Mouse (Mus musculus): ENCODE measurements around the gene Abcf1.
A peak's percentile ranks its signal among the peaks of the same experiment; 100 is the strongest.

The Abcf1 gene

DNA sequence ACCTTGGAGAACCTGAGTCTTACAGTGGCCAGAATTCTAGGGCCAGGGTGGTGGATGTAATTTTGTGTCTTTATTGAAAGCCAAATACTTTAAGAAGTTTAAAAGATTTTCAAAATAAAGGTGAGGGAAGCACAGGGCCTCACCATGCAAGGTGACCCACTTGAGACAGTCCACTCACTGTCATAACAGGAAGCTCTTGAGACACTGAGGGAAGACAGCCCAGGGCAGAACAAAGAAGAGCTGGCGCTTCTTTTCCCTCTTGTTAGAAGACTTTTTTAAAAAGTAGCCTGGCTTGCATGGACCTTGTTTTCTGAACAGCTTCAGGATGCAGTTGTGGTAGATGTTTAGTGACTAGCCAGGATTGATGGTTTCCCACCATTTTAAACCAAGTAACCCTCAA, 49.2 kb downstream of the Abcf1 start:
- DNase-seq (ENCODE audit: low spot score in 2 of 2), result no peak

DNA sequence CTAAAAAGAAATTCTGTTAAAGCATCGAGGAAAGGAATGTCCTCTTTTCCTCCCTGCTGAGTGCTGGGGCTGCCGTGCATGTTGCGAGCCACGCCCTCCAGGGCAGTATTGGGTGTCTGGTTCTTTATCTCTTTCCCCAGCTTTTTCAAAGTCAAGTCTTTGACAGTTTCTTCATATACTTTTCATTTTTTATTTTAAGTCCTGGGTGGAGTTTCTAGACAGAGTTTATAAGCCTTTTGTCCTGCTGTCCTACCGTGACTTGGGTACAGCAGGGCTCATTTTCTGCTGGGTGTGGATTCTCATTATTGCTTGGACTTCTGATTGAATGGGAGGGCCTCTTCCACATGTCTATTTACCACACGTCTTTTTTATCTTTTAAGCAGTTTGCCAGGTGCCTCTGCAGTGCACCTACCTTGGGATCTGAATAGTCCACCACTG, 49.7 kb downstream of the Abcf1 start:
- no peak for DNase-seq (ENCODE audit: low spot score in 2 of 2)

DNA sequence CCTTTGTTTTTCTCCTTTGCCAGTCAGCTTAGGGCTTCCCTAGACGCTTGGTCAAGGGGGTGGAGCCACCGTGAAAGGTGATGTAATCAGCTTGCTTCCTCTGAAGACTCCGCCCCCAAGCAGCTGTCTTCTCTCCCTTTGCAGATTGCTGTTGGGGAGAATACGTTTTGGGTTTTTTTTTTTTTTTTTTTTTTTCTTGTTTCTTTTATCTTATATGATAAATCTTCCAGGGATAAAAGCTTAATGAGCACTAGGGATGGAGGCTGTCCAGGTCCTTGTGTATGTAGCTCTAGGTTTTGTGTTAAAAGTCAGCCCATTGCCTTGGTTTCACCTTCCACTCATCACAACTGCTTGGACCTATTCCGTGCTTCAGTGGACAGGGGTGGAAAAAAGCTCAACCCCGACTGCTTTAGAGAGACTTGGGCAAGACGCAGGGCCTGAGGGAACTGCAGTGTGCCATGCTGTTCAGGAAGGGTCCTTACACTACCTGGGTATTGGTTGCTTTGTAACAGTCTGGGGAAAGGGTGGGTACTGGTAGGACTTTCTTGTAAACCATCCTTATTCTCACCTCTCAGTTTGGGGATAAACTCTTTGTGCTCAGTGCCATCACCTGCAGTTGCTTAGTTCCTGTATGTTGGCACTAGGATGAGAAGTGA, 50.4 kb downstream of the Abcf1 start:
- DNase-seq (ENCODE audit: low spot score in 2 of 2), result peak; percentile 88 to 95

DNA sequence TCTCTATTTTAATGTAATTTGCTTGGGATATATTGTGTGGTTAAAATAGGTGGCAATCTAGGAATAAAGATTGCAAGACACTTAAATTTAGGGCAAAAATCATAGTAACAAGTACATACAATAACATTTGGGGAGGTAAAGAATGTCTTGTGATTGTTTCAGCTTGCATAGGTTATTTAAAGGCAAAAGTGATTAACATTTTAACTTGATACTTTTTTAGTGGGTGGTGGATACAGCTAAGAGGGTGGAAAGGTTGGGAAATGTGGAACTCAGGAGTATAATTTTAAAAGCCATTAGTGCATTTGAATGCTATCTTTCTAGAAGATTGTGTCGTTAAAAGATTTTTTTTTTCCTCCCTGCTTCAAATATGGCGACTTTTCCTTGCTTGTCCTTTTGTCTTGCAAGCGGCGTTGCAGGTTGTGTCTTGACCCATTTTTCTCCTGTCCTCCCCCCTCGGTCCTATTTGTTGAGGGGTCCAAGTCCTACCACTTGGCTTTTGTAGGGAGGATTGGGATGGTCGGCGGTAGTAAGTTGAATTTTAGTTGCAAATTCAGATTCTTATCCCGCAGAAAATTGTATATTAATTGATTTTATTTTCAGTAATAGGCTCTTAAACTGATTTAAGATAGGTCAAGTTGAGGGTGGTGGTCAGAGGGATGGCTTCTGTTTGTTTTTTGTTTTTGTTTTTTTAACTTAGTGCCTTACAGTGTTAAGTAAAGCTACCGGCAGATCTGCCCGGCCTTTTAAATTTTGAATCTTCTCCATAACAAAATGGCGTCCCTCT, 51.1 kb downstream of the Abcf1 start:
- DNase-seq (ENCODE audit: low spot score in 2 of 2), result peak in 1 of 2 experiments; percentile 33

DNA sequence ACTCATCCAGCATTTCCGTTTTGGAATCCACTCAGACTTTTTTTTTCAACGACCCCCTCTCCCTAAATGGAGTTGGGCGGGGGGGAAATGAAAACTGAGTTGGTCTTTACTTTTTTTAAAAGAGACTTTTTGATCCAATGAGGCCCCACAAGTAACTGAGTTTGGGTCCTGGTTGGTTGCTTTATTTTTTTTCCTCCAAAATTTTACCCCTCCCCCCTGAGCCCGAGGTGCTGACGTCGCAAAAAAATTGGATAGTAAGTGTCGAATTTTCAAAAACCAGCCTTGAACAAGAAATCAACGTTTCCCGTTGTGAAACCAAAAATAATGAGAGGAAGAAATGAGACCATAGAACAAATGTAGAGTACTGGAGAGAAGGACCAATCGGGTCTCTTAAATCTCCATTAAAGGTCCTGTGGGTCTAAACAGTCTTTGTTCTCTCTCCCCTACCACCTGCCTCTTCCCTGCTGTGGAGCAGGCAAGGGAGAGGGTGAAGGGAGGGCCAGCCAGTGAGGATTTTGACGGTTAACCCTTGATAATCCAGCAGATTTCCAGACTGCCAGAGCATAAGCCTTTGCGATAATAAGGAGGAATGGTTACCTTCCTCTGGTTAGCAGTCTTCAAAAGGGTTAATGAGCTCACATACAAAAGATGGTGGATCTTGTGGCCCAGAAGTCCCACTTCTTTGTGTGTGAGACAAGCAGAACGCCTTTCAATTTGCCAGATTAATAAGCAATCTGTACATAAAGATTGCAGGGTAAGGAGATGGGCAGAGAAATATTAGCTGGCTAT, 51.9 kb downstream of the Abcf1 start:
- DNase-seq (ENCODE audit: low spot score in 2 of 2), result peak in 1 of 2 experiments; percentile 33

GRCm38 (mm10) chr17:35917143-35917462, 52.5 kb downstream of the Abcf1 start:
- DNase-seq (ENCODE audit: low spot score in 2 of 2), result peak in 1 of 2 experiments; percentile 32

GRCm38 (mm10) chr17:35916297-35917142, 53.0 kb downstream of the Abcf1 start, which contains the start of the genes Mrps18b and Ppp1r10:
Mrps18b (minus strand) TSS chr17:35916389.
Ppp1r10 (plus strand) TSS chr17:35916434.
- peak; percentile 96 to 99 for DNase-seq (ENCODE audit: low spot score in 2 of 2)

DNA sequence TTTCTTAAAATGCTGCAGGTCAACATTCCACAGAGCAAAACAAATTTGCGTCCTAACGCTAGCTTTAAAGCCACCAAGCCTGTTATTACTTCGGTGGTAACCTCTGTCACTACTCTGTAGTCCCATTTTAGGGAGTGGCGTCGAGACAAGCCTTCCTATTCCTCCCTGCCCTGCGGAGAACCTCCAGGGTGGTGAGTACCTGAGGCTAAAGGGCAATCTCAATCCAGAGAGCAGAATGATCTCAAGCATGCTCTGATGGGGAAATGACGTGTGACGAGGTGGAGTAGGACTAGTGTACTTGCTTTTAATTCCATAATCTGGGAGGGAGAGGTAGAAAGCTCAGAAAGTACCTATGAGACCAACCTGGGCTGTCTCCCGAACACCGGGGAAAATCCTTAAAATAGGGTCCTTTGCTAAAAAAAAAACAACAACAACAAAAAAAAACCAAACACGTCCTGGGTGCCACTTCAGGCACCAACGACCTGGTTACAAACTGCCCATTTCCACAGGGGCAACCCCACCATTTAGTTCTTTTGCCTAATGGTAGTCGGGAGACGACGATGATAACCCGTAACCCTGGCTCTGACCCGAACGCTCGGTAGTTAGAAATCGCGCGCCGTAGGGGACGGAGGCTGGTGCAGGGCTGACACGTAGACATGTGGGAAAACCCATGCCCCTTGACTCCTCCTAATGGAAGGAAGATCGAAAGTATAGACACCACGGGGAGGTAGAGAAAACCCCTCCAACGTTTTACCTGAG, 53.8 kb downstream of the Abcf1 start:
- peak in 1 of 2 experiments; percentile 39 for DNase-seq (ENCODE audit: low spot score in 2 of 2)

- DNase-seq (ENCODE audit: low spot score in 2 of 2), result no peak
Observed at GRCm38 (mm10) chr17:35914975-35915374, 54.6 kb downstream of the Abcf1 start.

GRCm38 (mm10) chr17:35909919-35910369, 59.6 kb downstream of the Abcf1 start, which contains the start of gene Atat1:
Atat1 (minus strand) TSS chr17:35910075.
- peak; percentile 94 to 96 for DNase-seq (ENCODE audit: low spot score in 2 of 2)

DNA sequence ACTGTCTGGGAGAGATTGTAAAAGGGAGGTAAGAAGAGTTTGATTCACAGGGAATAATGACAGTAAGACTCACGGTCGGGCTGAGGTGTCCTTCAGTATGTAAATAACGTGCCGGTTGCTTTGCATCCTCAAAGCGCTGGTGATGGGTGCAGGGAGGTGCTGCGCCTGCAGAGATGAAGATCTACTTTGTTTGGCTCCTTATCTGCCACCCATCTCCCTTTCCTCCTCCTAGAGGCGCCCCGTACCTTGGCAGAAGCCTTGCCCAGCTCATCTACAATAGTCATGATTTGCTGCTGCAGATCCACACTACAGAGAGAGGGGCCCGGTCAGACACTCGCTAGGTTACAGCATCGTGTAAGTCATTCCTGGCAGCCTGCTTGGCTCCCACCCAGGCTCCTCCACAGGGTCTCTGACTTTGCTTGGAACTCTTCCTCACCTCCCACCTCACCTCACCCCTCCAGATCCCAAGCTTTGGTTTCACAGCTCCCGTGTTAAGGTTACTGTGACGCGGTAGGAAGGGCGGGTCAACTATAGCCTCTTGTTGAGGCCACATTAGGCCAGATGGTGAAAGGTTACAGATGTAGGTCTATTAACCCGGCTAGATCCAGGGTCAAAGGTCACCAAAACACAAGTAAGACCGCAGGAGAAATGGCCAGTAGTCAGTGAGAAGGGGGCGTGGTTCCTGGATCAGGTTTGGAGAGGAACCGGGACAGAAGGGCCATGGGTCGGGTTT, 60.2 kb downstream of the Abcf1 start:
- DNase-seq (ENCODE audit: low spot score in 2 of 2), result no peak

GRCm38 (mm10) chr17:35907609-35908008, 62.0 kb downstream of the Abcf1 start:
- DNase-seq (ENCODE audit: low spot score in 2 of 2), result no peak
